8 mouse cellular contexts compared by ENCODE assay signal in the genomic region with DNA sequence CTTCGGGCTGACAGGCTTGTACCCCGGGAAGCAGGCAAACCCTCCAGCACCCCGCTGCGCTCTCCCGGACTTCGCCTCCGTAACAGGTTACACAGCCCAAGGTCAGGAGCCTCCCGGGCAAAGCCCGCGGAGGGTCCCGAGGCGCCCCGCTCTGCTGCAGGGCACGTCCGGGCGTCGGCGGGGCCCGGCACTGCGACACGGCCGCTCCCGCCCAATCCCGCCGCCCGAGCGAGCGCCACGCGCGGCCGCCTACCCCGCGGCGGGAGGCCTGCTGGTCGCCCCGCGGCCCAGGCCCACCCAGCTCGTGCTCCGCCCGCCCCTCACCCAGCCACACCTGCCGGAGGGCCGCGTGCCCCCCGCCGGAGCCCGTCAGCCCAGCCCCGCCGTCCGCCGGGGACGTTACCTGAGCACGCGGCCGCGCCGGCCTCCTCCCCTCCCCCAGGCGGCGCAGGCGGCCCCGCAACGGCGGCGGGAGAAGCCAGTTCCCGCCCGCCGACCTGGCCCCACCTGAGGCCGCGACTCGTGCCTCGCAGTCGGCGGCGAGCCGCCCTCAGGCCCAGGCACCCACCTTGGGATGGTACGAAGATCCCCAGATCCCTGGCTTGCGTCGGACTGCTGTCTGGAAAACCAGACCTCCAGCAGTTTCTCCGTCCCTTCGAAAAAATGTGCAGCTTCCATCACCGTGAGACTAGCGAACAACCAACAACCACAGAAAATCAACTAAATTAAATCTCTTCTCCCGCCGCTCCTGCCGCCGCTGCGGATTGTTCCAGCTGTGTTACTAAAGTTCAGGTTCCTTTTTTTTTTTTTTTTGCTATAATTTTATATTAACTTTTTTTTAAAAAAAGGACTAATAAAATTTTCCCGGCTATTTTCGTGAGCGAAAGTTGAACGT. TPM values are rescaled to one million over a fixed set of nuclear protein-coding genes. Genes with fewer than 3 reads are reported as not detected.
DNase-seq lines count a peak whose midpoint lies in the region; ATAC-seq and TF ChIP-seq lines count a peak whose summit lies in the region.
"Not testable (repeated sequence)": the region's sequence is repeated elsewhere in the genome, so short reads cannot be mapped to it uniquely, and the experiment has no call there.

No protein-coding gene starts in this region.

- DNase-seq in Patski (ENCODE audit: low read depth, low spot score) = not testable (repeated sequence)
- DNase-seq in cerebellum, postnatal 10 days = peak; percentile 72
- peak; percentile 42 for DNase-seq in hindbrain, embryonic 14.5 days (ENCODE audit: low spot score)
- peak; percentile 39 to 47 for DNase-seq in left cerebral cortex, adult 2 months (ENCODE audit: extremely low spot score in 1 of 2, low spot score in 2 of 2)
- DNase-seq in lung, postnatal 25 days (ENCODE audit: low spot score) = peak; percentile 12
- DNase-seq in retina, embryonic 14.5 days (ENCODE audit: low spot score) = peak; percentile 51
- DNase-seq in thymus, postnatal 10 days (ENCODE audit: low spot score in 2 of 2) = peak; percentile 30 to 49

- in situ Hi-C loops in Patski (cut with MboI; ENCODE audit: low pct_unique_long_range_greater_than_20kb) = not testable (repeated sequence)

- H3K9me3 ChIP-seq in hindbrain, embryonic 14.5 days (ENCODE audit: control insufficient read depth, low read length) = not testable (repeated sequence)

- peak overlapping the region; percentile 90 for H3K9ac ChIP-seq in hindbrain, embryonic 14.5 days

- H3K27ac ChIP-seq in hindbrain, embryonic 14.5 days = peak overlapping the region; percentile 86
- H3K27ac ChIP-seq in left cerebral cortex, adult 2 months = peak overlapping the region; percentile 81

- H3K4me1 ChIP-seq in hindbrain, embryonic 14.5 days (replicated peaks; ENCODE audit: control insufficient read depth, insufficient read depth, low read length) = peaks cover 20% of the 10 kb centered on the region

- TF ChIP-seq CTCF in Patski (IDR thresholded peaks at IDR 0.05); left cerebral cortex, adult 2 months (IDR thresholded peaks at IDR 0.05): not testable (repeated sequence)

- H3K36me3 ChIP-seq in hindbrain, embryonic 14.5 days (replicated peaks; ENCODE audit: control insufficient read depth, insufficient read depth) = not testable (repeated sequence)

- POLR2A ChIA-PET in Patski (lab: Charles Lee) = interaction anchor here (0.6 to 2.3 kb wide), 3 partner anchors 34 to 49 kb away, joined by 3 to 16 read pairs (median 10); partner anchors contain the start of gene Gtf3c6

- not testable (repeated sequence) for H3K27me3 ChIP-seq in Patski; hindbrain, embryonic 14.5 days (ENCODE audit: control insufficient read depth, insufficient read depth, low read length)

- peak; percentile 35 for ATAC-seq in Patski
- peak; percentile 23 for ATAC-seq in frontal cortex, adult (ENCODE audit: low TSS enrichment)
- ATAC-seq in hindbrain, embryonic 14.5 days (ENCODE audit: low FRiP score) = peak; percentile 31

- intact Hi-C loops in left cerebral cortex, adult 2 months (cut with DNase I) = loop anchor here (1.0 to 2.0 kb wide), 4 partner anchors 43 to 223 kb away; partner anchors contain the start of gene Gtf3c6

- peak overlapping the region; percentile 98 for H3K4me3 ChIP-seq in hindbrain, embryonic 14.5 days (replicated peaks; ENCODE audit: low read length)
- peak overlapping the region; percentile 93 for H3K4me3 ChIP-seq in left cerebral cortex, adult 2 months

- 0% methylated on average over 67 of the region's 91 CpGs for WGBS in hindbrain, embryonic 14.5 days

- CTCF ChIA-PET in Patski (lab: Charles Lee) = interaction anchor here (1.5 to 1.6 kb wide), 2 partner anchors 43 to 72 kb away, joined by 3 to 5 read pairs; partner anchors contain the start of gene Gtf3c6

- H3K4me2 ChIP-seq in hindbrain, embryonic 14.5 days (replicated peaks) = peak overlapping the region; percentile 70

RNA-seq across cellular contexts. Expression of gene Amd1, which starts 0.6 kb away (rescaled TPM):
- polyA plus RNA-seq in Patski (2021) = 56.5 TPM
- polyA plus RNA-seq in hindbrain, embryonic 14.5 days (2014; fragmentation: Nextera tagmentation; extraction: Ambion mirVana) = 47.5 and 57.4 TPM in 2 replicates
- 10 to 100 TPM; 85.7 to 86.1 TPM for total RNA-seq in left cerebral cortex, adult 2 months (2021)

RNA-seq across cellular contexts. Expression of gene Cdk19, which starts 37.9 kb away (rescaled TPM):
- polyA plus RNA-seq in Patski (2021) = 18.6 TPM
- 14.4 and 15.2 TPM in 2 replicates for polyA plus RNA-seq in hindbrain, embryonic 14.5 days (2014; fragmentation: Nextera tagmentation; extraction: Ambion mirVana)
- total RNA-seq in left cerebral cortex, adult 2 months (2021) = 10 to 100 TPM; 47.1 to 47.5 TPM

RNA-seq across cellular contexts. Expression of gene Gtf3c6, which starts 43.5 kb away (rescaled TPM):
- 92.1 TPM for polyA plus RNA-seq in Patski (2021)
- polyA plus RNA-seq in hindbrain, embryonic 14.5 days (2014; fragmentation: Nextera tagmentation; extraction: Ambion mirVana) = 71.7 and 73.7 TPM in 2 replicates
- total RNA-seq in left cerebral cortex, adult 2 months (2021) = 10 to 100 TPM; 21.0 to 30.7 TPM

RNA-seq across cellular contexts. Expression of gene Rpf2, which starts 54.6 kb away (rescaled TPM):
- 40.5 TPM for polyA plus RNA-seq in Patski (2021)
- 70.8 and 74.7 TPM in 2 replicates for polyA plus RNA-seq in hindbrain, embryonic 14.5 days (2014; fragmentation: Nextera tagmentation; extraction: Ambion mirVana)
- 10 to 100 TPM; 15.2 to 15.6 TPM for total RNA-seq in left cerebral cortex, adult 2 months (2021)
